Mouse (Mus musculus) embryo, embryonic 9.5 days (tissue): ENCODE data around the gene Vmn2r100.

ENCODE experiments used
- DNase-seq: peaks from one replicate; pipeline ENCODE4 v3.0.0-alpha.2; 2017; ENCODE audit errors: extremely low spot score

Vmn2r100 gene

GRCm38 (mm10) chr17:19504432-19504831, at the start of gene Vmn2r100:
Vmn2r100 (plus strand) TSS chr17:19504732.
- no peak for DNase-seq

DNA sequence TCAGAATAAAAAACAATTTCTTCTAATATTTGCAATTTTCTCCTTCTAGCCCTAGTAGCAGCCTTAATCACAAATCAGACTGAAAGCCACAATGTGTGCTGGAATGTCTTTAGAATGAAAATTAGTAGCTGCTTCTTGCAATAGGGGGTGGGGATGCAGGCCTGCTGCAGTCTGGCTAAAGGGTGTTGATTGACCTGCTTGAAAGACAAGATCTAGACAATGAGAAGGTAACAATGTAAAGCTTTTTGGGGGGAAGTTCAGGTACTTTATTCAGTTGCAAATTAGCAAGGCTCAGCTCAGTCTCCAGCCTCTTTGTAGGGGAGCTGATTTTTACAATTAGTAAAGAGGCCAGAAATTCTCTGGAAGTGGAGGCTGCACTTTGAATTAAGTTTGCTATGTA, 21.7 kb upstream of the Vmn2r100 start:
- DNase-seq, result no peak

DNA sequence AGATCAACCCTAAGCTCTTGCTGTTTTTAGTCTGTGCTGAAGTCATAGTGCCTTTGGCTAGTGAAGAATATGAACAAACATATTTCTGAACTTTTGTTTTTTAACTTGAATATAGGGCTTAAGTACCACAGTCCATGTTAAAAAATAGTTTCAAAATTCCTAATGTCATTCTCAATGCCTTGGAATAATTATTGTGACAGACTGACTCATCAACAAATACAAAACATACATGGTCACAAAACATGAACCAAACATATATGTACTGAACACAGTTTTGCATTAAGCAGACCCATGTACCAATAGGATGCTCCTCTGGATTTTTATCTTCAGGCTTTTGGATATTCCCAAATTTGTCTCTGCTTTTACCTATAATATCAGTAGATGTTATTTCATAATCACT, 72.4 kb downstream of the Vmn2r100 start, which contains the start of gene Vmn2r101:
TSS of gene Vmn2r101 (plus strand) at position 301 of the 400 bp plus-strand sequence.
- DNase-seq, result no peak
